Mouse (Mus musculus) megakaryocyte, adult 5-6 weeks (primary cell): Measurements from ENCODE around the gene Lst1. TPM values are rescaled to one million over a fixed set of nuclear protein-coding genes. Genes with fewer than 3 reads are reported as not detected.
"Not testable (repeated sequence)": the region's sequence is repeated elsewhere in the genome, so short reads cannot be mapped to it uniquely, and the experiment has no call there.

Experiments
- ATAC-seq: 2 replicates; pipeline ENCODE4 v1.8.0; 2016; ENCODE audit warnings: mild to moderate bottlenecking, inconsistent platforms; ENCODE audit not compliant: poor library complexity, severe bottlenecking
- total RNA-seq, 2 experiments: library from RNA; stranded (forward) in 1 of 2; stranded (reverse) in 1 of 2; fragments of 153-499, 151-499 nt in 1 of 2; fragments of 221-1000, 200-1000 nt in 1 of 2; gene quantifications; 2 replicates each; pipeline versions ENCODE4 v1.2.3 to v1.2.4; 2015 to 2017

Gene Lst1
- total RNA-seq (2015), result 425 and 434 TPM in 2 replicates
- 495 and 596 TPM in 2 replicates for total RNA-seq (2017)

DNA sequence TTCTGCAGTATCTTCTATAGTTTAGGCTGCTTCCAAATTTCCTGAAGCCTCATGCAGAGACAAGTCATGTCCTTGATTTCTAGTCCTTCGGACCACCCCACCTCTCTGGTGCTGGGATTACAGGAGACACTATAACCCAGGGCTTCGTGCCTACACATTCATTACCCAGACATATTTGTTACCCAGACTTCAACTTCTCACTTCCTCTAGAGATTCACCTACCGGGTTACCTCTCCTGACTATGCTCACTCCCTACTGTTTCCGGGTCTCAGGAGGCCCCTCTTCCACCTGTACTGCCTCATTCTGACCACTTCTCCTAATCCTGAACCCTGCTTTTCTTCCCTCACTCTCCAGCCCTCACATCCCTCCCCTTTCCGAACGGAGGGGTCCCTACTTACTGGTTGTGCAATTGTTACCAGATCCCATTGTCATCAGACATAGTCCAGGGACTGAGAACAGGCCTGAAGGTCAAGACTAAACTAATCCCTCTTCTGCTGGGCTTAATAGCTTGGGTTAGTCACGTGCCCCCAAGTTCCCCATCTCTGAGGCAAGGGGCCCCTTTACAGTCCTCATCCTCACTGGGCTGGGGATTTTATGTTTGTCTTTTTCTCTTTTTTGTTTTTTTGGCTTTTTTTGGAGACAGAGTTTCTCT is at the start of gene Lst1:
Lst1 (minus strand) TSS at position 481 of the 652 bp plus-strand sequence.
- ATAC-seq, result peak; percentile 24

DNA sequence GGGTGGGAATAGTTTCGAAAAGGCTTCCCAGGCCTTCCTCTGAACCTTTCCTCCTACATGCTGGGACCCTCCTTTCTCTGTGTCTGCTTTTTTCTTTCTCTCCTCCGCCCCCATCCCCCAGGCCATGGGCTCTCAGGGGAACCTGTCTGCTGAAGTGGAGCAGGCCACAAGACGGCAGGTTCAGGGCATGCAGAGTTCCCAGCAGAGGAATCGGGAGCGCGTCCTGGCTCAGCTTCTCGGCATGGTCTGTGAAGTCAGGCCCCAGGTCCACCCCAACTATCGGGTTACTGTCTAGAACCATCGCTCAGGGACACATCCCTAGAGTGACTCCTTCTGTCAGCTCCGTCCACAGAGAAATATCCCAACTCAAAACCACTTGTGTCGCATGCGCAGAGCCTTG is 49.3 kb upstream of the Lst1 start:
- ATAC-seq, result no peak

DNA sequence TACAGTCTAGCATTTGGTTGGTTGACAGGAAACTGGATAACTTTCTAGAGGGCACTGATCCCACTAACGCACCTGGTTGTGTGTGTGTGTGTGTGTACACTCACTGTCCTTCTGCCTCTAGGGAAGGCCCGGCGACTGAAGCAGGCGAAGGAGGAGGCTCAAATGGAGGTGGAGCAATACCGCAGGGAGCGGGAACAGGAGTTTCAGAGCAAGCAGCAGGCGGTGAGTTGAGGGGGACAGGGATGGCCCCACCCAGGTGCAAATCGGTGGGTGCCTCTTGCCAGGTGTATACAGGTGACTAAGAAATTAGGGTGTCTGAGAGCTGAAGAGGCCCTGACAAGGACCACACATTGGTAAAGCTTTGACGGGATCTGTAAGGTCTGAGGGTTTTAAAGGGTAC is 48.8 kb upstream of the Lst1 start:
- no peak for ATAC-seq

DNA sequence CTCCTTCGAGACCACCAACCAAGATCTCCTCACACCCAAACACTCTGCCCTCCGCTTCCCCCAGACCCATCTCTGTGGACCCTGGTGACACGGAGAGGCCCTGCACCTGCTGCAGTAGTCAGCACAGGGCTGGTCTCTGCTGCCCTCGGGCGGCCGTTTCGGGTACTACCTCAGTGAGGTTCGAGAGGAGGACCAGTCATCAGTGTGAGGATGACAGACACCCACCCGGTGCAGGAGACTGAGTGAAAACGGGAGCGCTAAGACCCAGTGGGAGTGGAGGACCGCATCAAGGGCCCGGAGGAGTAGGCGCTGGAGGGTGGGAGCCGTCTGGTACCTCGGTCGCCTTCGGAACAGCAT is 48.1 kb upstream of the Lst1 start:
- ATAC-seq, result peak; percentile 70

DNA sequence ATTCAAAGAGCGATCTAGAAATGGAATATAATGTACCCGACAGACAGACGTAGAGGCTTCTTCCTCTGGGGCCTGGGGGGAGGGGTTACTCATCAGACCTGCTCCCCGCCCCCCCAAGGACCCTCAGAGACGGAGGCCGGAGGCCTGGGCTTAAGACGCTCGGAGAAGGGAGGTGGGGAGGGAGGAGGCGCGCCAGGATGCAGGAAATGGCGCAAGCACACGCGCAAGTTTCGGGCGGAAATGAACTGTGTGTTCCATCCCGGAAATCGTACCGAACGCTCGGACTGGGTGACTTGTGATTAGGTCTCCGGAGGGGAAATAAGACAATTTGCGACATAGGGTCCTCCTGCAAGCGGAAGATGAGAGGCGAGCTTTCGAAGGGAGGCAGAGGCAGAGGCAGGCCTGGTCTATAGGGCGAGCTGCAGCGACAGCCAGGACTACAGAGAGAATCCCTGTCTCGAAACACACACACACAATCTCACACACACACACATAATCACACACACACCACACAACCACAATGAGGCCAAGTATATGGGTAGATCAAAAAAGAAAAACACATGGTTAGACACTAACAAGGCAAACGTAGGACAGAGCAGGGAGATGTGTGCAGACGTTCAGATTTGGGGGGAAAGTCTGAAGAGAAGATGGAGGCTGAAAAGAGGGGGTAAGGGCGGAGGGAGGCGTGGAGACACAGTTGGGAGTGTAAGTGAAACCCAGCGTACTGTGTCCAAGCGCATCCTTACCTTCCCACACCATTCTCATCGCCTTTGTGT is 47.6 kb upstream of the Lst1 start, which contains the start of gene Nfkbil1:
Nfkbil1 (minus strand) TSS at position 179 of the 776 bp plus-strand sequence.
- ATAC-seq, result peak; percentile 69

DNA sequence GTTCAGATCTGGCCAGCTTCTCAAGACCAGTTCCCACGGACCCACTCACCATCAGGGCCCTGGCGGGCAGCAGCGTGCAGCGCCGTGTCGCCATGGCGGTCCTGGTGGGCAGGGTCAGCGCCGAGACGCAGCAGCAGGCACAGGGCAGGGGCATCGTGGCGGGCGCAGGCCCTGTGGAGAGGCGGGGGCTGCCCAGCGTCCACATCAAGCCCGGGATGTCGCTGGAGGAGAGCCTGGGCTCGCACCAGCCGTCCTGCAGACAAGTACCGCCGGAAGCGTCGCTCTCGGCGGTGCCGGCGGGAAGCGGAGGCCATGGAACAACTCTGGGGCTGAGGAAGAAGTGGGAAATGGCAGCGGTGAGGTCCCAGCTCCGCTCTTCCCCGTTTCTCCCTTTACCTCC is 46.7 kb upstream of the Lst1 start:
- no peak for ATAC-seq

DNA sequence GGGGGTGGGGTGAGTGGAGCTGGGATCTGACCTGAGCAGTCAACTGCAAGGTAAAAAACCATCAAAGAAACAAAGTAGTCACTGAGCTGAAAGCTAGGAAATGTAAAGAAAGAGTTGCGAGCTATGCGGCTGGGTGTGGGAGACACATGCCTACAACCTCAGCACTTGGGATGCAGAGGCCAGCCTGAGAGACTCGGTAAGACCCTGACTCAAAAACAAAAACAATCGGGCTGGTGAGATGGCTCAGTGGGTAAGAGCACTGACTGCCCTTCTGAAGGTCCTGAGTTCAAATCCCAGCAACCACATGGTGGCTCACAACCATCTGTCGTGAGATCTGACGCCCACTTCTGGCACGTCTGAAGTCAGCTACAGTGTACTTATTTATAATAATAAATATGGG is 45.9 kb upstream of the Lst1 start:
- ATAC-seq, result not testable (repeated sequence)

DNA sequence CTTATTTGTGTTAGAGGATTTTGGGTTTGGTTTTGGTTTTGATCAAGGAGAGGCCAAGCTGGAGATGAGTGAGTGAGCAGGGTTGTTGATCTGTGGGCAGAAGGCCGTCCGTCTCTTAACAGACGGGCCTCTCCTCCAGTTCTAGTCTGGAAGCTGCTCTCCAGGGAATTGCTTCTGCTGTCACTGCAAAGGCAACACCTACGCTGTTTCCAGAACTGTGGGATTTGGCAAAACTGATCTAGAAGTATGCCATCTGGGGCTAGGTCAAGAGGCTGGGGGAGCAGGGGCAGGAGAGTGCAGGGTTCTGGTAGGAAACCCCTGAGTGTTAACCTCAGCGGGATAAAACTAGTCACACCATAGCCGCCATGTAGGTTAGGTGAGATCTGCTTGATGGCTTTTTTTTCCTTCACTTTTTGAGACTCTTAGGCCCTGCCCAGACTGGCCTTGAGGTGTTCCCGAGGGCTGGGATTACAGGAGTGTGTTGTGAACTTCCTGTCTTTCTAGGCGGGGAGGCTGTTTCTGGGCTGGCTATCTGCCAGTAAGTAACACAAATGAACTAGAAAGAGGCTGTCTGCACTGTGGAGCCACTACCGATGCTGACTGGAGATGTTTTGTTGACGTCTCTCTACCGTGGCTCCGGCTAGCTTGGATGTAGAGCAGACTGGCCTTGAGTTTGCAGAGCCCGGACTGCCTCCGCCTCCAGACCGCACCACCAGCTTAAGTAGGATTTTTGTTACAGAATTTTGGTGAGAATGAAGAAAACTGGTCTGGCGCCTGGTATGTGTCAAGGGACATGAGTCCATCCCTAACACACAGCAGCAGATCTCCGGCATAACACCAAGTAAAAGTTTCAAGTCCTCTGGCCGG is 45.1 kb upstream of the Lst1 start, which contains the start of gene Atp6v1g2:
Atp6v1g2 (plus strand) TSS at position 547 of the 867 bp plus-strand sequence.
- no peak for ATAC-seq

DNA sequence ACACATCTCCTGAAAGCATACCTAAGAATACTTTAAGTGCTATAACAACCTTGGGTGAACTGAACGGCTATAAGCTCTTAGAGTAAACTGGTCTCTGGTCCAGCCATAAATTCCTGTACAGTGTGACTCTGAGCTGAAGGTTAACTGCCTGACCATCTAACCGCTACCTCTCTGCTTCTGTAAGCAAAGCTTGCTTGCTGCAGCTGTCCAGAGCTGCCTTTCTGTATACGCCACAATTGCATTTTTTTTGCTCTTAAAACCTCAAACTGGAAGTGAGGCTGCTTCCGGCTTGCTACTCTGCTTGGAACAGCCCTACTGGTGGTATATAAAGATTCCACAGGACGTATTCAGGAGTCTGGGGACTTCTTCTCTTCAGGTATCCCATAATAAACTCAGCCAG is 44.4 kb upstream of the Lst1 start:
- no peak for ATAC-seq

DNA sequence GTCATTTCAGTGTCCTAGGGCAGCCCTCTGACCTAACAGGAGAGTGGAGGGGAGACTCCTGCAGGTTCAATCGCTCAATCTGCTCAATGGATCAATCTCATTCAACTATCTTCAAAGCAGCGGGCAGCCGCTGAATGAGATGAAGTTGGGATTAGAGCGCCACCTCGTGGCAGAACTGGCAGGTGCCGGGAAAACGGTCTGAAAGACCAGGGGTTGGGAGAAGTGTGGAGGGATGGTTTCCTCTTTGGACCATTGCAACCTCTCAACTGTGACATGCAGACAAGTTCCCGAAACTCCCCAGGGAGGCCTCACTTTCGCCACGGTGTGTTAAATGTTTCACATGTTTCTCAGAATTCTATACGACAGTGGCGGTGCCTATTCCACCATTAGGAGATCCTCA is 43.8 kb upstream of the Lst1 start:
- peak; percentile 31 for ATAC-seq

DNA sequence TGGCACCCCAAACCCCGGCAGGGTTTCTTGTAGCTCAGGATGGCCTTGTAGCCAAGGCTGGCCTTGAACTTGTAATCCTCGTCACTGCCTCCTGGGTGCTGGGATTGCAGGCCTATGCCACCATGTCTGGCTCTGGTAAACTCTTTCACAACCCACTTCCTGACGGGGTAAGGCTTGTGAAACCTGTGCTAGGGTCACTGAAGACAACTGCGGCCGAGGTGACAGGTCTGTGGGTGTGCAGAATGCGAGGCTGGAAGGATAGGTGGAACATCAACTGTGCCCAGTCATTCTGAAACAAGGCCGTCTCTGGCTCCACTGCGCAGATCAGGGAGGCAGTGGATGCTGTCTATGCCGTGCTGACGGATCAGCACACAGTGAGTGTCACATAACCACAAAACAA is 42.8 kb upstream of the Lst1 start:
- ATAC-seq, result peak; percentile 63

DNA sequence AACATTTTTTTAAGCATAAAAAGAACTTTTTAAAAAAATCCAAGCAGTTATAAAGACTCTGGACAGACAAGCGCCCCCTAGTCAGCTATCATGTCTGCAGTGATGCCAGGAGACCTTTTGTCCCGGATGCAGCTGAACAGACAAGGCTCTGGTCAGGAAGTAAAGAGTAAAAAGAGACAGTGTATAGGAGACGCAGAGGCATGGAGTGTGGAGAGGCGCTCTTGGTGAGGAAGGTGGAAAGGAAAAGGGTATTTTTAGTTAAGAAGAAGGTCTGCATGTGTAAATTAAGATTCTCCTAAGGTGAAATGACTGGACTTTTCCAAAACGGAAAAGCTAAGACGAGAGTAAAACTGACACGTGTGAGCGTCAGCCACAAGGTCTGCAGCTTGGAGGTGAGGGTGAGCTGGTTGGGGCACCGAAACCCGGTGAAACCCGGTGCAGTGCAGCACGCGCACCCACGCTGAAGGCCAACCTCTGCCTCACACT is 38.4 kb upstream of the Lst1 start:
- ATAC-seq, result no peak

DNA sequence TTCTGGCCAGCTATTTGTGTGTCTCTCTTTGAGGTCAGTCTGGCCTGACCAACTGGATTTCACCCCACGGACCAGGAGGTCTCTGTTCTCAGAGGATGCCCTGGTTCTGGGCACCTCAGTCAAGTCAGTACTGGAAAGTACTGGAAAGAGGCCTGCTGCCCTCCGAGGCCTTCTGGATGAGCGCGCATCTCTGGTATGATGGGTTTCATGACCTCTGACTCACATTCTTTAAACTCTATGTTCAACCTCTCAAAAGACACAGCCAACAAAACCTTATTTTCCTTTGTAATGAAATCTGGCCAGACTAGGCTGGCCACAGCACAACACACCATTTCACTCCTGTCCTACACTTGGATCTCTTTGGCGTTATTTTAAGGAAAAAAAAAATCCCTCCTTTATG is 37.2 kb upstream of the Lst1 start:
- ATAC-seq, result no peak

DNA sequence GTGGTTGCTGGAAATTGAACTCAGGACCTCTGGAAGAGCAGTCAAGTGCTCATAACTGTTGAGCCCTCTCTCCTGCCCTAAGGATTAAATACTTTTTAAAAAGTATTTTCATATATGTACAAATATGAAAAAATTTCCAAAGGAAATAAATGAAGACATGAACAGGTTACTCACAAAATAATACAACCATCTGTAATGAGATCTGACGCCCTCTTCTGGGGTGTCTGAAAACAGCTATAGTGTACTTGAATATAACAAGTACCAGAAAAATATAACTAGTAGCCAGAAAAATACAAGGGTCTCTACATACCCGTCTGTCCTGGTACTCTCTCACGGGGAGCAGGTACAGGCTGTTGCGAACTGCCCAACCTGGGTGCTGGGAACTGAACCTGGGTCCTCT is 36.4 kb upstream of the Lst1 start:
- no peak for ATAC-seq

DNA sequence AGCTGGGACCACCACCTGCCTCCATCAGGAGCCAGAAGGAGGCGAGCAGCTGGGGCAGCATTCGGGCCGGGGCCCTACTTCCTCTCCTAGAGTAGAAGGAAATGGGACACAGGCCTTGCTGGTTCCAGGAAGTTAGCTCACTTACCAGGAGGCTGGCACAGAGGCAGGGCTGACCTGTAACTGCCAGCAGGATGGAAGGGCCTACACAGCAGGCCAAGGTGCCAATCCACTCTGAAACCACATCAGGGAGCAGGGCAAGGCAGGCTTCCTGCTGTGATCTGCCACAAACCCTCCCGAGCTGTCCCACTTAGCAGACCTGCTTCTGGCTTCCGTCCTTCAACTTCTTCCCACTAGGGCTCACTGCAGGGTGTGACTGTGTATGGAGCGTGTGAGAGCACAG is 34.1 kb upstream of the Lst1 start:
- ATAC-seq, result peak; percentile 59

DNA sequence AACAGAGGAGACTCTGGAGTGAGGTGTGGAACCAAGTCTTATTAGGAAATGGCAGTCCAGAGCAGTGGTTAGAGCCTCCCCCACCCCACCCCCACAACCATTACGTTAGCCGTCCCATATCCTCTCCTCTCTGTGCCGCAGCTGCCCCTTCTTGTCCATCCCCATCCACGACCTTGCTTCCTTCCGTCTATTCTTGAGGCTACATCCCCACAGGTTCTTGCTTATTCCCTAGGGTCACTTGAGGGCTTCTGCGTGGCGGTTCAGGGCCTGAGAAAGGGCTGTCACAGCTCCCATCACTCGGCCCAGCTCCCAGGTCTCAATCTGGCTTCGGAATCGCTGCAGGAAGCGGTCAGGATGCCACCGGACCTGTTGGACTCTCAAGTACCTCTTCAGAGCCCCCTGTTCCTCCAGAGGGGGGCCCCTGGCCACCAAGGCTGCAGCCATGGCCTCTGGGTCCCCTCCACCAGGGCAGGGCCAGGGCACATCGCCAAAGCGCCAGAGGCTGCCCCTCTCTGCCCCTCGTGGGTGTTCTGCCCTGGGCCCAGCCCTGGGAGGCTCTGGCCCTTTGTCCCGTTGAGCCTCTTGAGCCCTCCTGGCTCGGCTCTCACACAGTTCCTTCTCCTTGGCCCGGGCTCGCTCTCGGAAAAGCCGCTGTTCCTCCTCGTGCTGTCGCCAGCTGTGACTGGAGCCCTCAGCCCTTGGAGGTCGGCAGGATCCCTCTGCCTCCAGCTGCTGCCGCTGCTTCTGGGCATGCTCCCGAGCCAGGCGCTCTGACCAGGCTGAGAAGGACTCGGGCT is 32.1 kb upstream of the Lst1 start, which contains the start of gene Gm16181:
Gm16181 (plus strand) TSS at position 679 of the 797 bp plus-strand sequence.
- ATAC-seq, result peak; percentile 11; the same call in 1 of the 2 replicates

DNA sequence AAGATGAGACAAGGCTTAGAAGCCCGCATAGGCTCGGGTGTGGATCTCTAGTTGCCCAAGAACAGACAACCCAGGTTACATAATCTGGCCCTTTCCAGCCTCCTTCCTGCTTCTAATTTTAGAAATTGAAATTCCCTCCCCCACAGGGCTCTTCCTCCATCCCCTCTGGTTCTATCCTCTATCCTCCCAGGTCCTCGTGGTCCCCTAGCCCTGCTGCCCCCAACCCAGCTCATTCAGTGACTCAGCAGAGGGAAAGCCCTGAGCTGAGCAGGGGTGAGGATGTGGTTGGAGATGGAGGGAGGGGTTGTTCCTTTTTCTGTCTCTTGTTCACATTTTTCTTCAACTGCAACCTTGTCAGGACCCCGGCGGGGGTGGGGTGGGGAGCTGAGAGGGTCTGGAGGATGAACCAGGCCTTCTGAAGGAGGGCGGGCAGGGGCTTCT is 31.4 kb upstream of the Lst1 start:
- peak; percentile 68 for ATAC-seq

DNA sequence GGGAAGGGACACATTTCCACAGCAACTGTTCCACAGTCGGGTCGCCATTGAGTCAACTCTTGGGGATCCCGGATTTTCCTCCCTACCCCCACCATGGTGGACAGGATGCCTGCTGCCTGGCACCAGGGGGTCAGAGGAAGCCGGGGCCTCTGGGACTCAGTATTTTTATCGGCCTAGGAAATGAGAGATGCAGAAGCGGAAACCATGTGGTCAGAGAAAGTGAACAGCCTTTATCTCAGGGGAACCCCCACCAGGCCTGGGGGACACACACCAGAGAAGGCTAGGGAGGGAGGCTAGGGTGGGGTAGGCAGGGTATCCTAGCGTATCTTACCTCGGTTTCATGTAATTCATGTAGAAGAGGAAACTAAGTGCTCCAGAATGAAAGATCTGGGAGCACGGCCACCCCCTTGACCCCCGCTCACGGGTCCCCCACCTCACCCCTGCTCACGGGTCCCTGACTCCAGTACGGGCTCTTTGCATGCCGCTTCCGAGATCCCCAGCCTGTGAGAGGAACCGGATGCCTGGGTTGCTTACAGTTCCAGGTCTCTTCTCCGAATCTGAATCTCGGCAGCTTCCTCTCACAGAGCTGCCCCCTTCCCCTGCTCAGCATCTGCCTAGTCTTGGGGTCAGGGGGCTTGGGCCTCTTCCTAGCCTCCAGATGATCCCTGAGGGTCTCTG is 30.4 kb upstream of the Lst1 start:
- ATAC-seq, result peak; percentile 36

DNA sequence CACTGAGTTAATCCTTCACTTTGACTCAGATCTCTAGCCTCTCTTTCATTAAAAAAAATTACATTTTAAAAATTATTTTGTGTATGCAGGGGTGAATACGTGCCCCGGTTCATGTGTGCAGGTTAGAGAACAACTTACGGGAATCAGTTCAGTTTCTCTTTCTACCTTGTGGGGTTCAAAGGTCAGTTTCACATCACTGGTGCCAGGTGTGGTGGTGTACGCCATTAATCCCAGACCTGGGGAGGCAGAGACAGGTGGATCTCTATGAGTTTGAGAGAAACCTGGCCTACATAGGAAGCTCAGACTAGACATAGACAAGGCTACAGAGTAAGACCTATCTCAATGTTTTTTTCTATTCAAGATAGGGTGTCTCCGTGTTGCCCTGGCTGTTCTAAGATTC is 24.8 kb upstream of the Lst1 start:
- no peak for ATAC-seq

DNA sequence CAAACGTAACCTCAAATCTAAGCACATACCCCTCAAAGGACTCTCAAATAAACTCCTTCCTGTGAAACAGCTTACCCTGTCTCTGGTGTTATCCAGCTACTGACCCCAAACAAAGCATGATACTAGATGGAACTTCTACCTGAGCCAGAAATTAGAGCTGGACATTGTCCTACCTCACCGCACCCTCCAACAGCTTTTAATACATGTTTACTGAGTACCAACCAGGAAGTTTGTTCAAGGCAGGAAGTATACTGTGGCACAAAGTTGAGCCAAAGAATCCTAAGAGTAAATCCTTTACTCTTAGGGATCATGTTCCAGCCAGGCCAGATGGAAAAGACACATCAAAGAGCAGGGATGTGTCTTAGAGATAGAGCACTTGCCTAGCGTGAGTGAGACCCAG is 22.4 kb upstream of the Lst1 start:
- no peak for ATAC-seq
